Mouse (Mus musculus) intestine, embryonic 14.5 days (tissue): ENCODE data around the gene Sertad1. TPM values are rescaled to one million over a fixed set of nuclear protein-coding genes. Genes with fewer than 3 reads are reported as not detected.
A peak's percentile ranks its signal among the peaks of the same experiment; 100 is the strongest.

Experiments used
- ATAC-seq: fragments of 200-750 bp; cut with Nextera tagmentation; replicated peaks from 2 replicates; pipeline ENCODE4 v1.8.0; 2017; ENCODE audit warnings: low read depth, moderate number of reproducible peaks, moderate TSS enrichment, moderate library complexity; ENCODE audit not compliant: low FRiP score, low TSS enrichment
- DNase-seq: peaks from one replicate; pipeline ENCODE4 v3.0.0-alpha.2; 2018; ENCODE audit warnings: low spot score
- H3K27ac ChIP-seq: fragments of 300-500 bp; sonication (generic); 2 replicates; pipeline ENCODE4 v1.5.1; 2014; ENCODE audit warnings: low read depth, mild to moderate bottlenecking, control low read depth
- H3K27me3 ChIP-seq: fragments of 300-500 bp; sonication (generic); replicated peaks from 2 replicates; pipeline ENCODE4 v1.6.1; 2014; ENCODE audit warnings: low read length, control low read depth; ENCODE audit not compliant: control insufficient read depth, insufficient read depth
- H3K36me3 ChIP-seq: fragments of 300-500 bp; sonication (generic); 2 replicates; pipeline ENCODE4 v1.6.1; 2014; ENCODE audit warnings: low read length, control low read depth; ENCODE audit not compliant: control insufficient read depth, insufficient read depth
- H3K4me1 ChIP-seq: fragments of 300-500 bp; sonication (generic); replicated peaks from 2 replicates; pipeline ENCODE4 v1.6.1; 2014; ENCODE audit warnings: low read length, control low read depth, mixed read lengths; ENCODE audit not compliant: control insufficient read depth, insufficient read depth
- H3K4me2 ChIP-seq: fragments of 300-500 bp; sonication (generic); 2 replicates; pipeline ENCODE4 v1.6.1; 2014; ENCODE audit warnings: low read length
- H3K4me3 ChIP-seq: fragments of 300-500 bp; sonication (generic); 2 replicates; pipeline ENCODE4 v1.5.1; 2014; ENCODE audit warnings: low read depth, low read length, control low read depth, mixed read lengths
- H3K9ac ChIP-seq: fragments of 300-500 bp; sonication (generic); 2 replicates; pipeline ENCODE4 v1.6.1; 2014; ENCODE audit warnings: mild to moderate bottlenecking, low read length
- H3K9me3 ChIP-seq: fragments of 300-500 bp; sonication (generic); 2 replicates; pipeline ENCODE4 v1.6.1; 2016; ENCODE audit warnings: low read length, control low read depth; ENCODE audit not compliant: control insufficient read depth
- WGBS: fragments of 180-500 bp; shearing (Covaris S2); extraction: QIAGEN DNeasy Blood & Tissue Kit; methylation state at CpG from one replicate; pipeline ENCODE4 v1.1.7; 2014; 5-methylcytosine and 5-hydroxymethylcytosine counted together
- polyA plus RNA-seq: library from polyadenylated mRNA; unstranded; fragments of >200 nt; fragmentation: Nextera tagmentation; extraction: Ambion mirVana; gene quantifications from 2 replicates; pipeline ENCODE4 v1.2.1, GENCODE M21; 2014

Gene Sertad1
- polyA plus RNA-seq, 1 experiment from 2014 or later = 33.9 TPM

DNA sequence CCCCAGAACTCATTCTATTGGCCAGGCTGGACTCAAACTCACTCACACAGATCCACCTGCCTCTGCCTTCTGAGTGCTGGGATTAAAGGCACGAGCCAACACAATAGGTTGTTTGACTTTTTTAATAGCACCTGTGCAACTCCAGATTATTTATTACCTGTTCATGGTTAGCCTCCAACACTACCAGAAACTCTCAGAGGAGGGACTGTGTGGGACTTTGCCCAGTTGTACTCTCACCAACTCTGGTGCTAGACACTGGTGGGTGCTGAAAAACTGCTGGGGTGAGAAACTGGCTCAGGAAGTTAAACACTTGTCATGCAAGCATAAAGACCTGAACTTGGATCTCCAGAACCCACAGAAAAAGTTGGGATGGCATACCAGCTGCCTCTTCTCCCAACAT lies 7.0 kb upstream of the Sertad1 start:
- Histone ChIP-seq H3K4me1 (peaks cover 12% of the 10 kb centered on the region), H3K4me3 (no peak overlapping the region), H3K9me3 (no peaks in the 10 kb centered on the region), H3K4me2 (no peak overlapping the region), H3K27ac (no peak overlapping the region), H3K27me3 (no peaks in the 10 kb centered on the region), H3K9ac (no peak overlapping the region), H3K36me3 (peaks cover 22% of the 10 kb centered on the region)
- no peak for ATAC-seq
- 53% methylated on average over 1 of the region's 1 CpGs for WGBS
- DNase-seq = no peak

- Histone ChIP-seq H3K9me3 (no peaks in the 10 kb centered on the region), H3K27ac (peak overlapping the region; percentile 54), H3K4me2 (peak overlapping the region; percentile 56), H3K4me3 (peak overlapping the region; percentile 27; the same call in 1 of the 2 replicates), H3K36me3 (peaks cover 22% of the 10 kb centered on the region), H3K4me1 (peaks cover 5% of the 10 kb centered on the region), H3K27me3 (no peaks in the 10 kb centered on the region), H3K9ac (no peak overlapping the region)
- DNase-seq = no peak
- ATAC-seq = no peak
- WGBS = 71% methylated on average over 3 of the region's 3 CpGs
Measured at GRCm38 (mm10) chr7:27480506-27480905, 6.2 kb upstream of the Sertad1 start.

DNA sequence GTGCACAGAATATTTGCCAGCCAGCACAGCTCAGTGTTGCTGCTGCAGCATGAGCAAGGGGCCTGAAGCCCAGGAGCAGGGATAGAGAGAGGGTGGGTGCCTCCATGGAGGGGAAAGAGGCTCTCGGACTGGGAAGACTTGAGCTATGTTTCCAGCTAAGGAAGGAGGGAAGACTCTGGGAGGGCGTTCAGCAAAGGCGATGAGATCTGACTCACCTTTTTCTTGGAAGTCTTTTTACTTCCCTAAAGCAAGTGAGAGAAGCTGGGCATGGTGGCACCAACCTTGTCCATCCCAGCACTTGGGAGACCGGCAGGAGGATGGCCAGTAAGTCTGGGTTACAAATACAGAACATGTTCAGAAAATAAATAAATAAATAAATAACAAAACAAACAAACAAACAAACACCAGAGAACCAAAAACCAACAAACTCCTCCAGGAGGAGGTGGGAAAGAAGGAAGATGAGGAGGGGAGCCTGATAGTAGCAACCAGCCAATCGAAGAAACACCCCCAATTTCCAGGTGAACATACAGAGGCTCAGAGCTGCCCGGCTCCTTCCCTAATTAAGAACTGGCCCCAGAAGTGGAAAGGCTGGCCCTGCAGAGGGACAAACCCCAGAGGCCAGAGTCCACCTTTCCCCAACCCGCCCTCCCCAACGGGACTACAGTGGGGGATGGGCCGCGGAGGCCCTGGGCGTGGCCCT lies 5.6 kb upstream of the Sertad1 start:
- peaks cover 5% of the 10 kb centered on the region for H3K4me1 ChIP-seq
- peaks cover 18% of the 10 kb centered on the region for H3K36me3 ChIP-seq
- no peaks in the 10 kb centered on the region for H3K27me3 ChIP-seq
- H3K9ac ChIP-seq = peak overlapping the region; percentile 0
- H3K4me2 ChIP-seq = peak overlapping the region; percentile 56
- DNase-seq (no peak), ATAC-seq (0 out of 2 replicates have a peak, but pooled peaks have one; percentile 9)
- H3K27ac ChIP-seq = peak overlapping the region; percentile 54
- 7% methylated on average over 9 of the region's 11 CpGs for WGBS
- no peaks in the 10 kb centered on the region for H3K9me3 ChIP-seq
- H3K4me3 ChIP-seq = peak overlapping the region; percentile 27

GRCm38 (mm10) chr7:27481627-27481969 lies 5.1 kb upstream of the Sertad1 start:
- Histone ChIP-seq H3K36me3 (peaks cover 13% of the 10 kb centered on the region), H3K27ac (peak overlapping the region; percentile 54), H3K4me3 (peak overlapping the region; percentile 27), H3K4me1 (peaks cover 8% of the 10 kb centered on the region), H3K27me3 (no peaks in the 10 kb centered on the region), H3K4me2 (peak overlapping the region; percentile 56), H3K9me3 (no peaks in the 10 kb centered on the region), H3K9ac (peak overlapping the region; percentile 0)
- ATAC-seq (peak; percentile 93), DNase-seq (peak; percentile 94)
- WGBS = 0% methylated on average over 5 of the region's 12 CpGs

- no peaks in the 10 kb centered on the region for H3K27me3 ChIP-seq
- peaks cover 17% of the 10 kb centered on the region for H3K4me1 ChIP-seq
- 89% methylated on average over 4 of the region's 4 CpGs for WGBS
- no peak overlapping the region for H3K4me3 ChIP-seq
- no peak for ATAC-seq
- no peak overlapping the region for H3K9ac ChIP-seq
- no peaks in the 10 kb centered on the region for H3K9me3 ChIP-seq
- H3K4me2 ChIP-seq = no peak overlapping the region
- H3K27ac ChIP-seq = no peak overlapping the region
- H3K36me3 ChIP-seq = no peaks in the 10 kb centered on the region
- no peak for DNase-seq
Measured at GRCm38 (mm10) chr7:27483860-27484259, 2.9 kb upstream of the Sertad1 start.

- peak overlapping the region; percentile 93; the same call in 1 of the 2 replicates for H3K27ac ChIP-seq
- ATAC-seq (peak; percentile 1; the same call in 1 of the 2 replicates), DNase-seq (no peak)
- H3K27me3 ChIP-seq = no peaks in the 10 kb centered on the region
- 2% methylated on average over 13 of the region's 13 CpGs for WGBS
- no peaks in the 10 kb centered on the region for H3K9me3 ChIP-seq
- peak overlapping the region; percentile 65 for H3K4me3 ChIP-seq
- H3K36me3 ChIP-seq = peaks cover 9% of the 10 kb centered on the region
- peak overlapping the region; percentile 45 for H3K9ac ChIP-seq
- H3K4me1 ChIP-seq = peaks cover 21% of the 10 kb centered on the region
- peak overlapping the region; percentile 88 for H3K4me2 ChIP-seq
Measured at GRCm38 (mm10) chr7:27486102-27486769, 474 bp upstream of the Sertad1 start.

- H3K27me3 ChIP-seq = no peaks in the 10 kb centered on the region
- peak overlapping the region; percentile 65 for H3K4me3 ChIP-seq
- no peak for DNase-seq
- H3K9me3 ChIP-seq = no peaks in the 10 kb centered on the region
- H3K4me2 ChIP-seq = peak overlapping the region; percentile 88
- no peak for ATAC-seq
- H3K9ac ChIP-seq = peak overlapping the region; percentile 85
- H3K4me1 ChIP-seq = peaks cover 19% of the 10 kb centered on the region
- H3K27ac ChIP-seq = peak overlapping the region; percentile 93
- peaks cover 9% of the 10 kb centered on the region for H3K36me3 ChIP-seq
- WGBS = 1% methylated on average over 13 of the region's 13 CpGs
Measured at GRCm38 (mm10) chr7:27487740-27488268, 1.1 kb downstream of the Sertad1 start.

DNA sequence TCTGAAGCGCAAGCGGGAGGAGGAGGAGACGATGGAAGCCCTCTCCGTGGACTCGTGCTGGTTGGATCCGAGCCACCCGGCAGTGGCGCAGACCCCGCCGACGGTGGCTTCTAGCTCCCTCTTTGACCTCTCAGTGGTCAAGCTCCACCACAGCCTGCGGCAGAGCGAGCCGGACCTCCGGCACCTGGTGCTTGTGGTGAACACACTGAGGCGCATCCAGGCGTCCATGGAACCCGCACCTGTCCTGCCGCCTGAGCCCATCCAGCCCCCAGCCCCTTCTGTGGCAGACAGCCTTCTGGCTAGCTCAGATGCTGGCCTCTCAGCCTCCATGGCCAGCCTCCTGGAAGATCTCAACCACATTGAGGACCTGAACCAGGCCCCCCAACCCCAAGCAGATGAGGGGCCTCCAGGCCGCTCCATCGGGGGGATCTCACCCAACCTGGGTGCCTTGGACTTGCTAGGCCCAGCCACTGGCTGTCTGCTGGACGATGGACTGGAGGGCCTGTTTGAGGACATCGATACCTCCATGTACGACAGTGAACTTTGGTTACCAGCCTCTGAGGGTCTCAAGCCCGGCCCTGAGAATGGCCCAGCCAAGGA lies 2.7 kb downstream of the Sertad1 start:
- Histone ChIP-seq H3K9ac (no peak overlapping the region), H3K4me2 (no peak overlapping the region), H3K27me3 (no peaks in the 10 kb centered on the region), H3K9me3 (no peaks in the 10 kb centered on the region), H3K27ac (peak overlapping the region; percentile 94; the same call in 1 of the 2 replicates), H3K4me3 (no peak overlapping the region), H3K4me1 (peaks cover 19% of the 10 kb centered on the region), H3K36me3 (peaks cover 9% of the 10 kb centered on the region)
- no peak for DNase-seq
- WGBS = 92% methylated on average over 25 of the region's 25 CpGs
- ATAC-seq = no peak
